Mouse (Mus musculus): ENCODE measurements around the gene Sprr2j-ps. TPM values are rescaled to one million over a fixed set of nuclear protein-coding genes. Genes with fewer than 3 reads are reported as not detected.

The Sprr2j-ps gene
- polyA plus RNA-seq (2014; fragmentation: Nextera tagmentation; extraction: Ambion mirVana): not detected in 2 replicates

GRCm38 (mm10) chr3:92417782-92418181, at the start of gene Sprr2j-ps:
Gene Sprr2j-ps, plus strand, starts transcription at chr3:92418082.
- H3K9ac ChIP-seq (ENCODE audit: low read length): no peak within 1 kb of the TSS
- no peaks in the 10 kb centered on the region for H3K4me1 ChIP-seq (replicated peaks; ENCODE audit: control insufficient read depth, insufficient read depth, low read length)
- H3K36me3 ChIP-seq (ENCODE audit: control insufficient read depth, insufficient read depth, low read length): no peaks in the 10 kb centered on the region
- no peak within 1 kb of the TSS for H3K4me3 ChIP-seq (ENCODE audit: low read depth, low read length)
- ATAC-seq (replicated peaks; ENCODE audit: low FRiP score): no peak
- DNase-seq (ENCODE audit: low spot score): no peak
- H3K27ac ChIP-seq (ENCODE audit: low read depth, low read length): no peak within 1 kb of the TSS
- H3K9me3 ChIP-seq (ENCODE audit: control insufficient read depth, low read length): no peaks in the 10 kb centered on the region
- 97% methylated on average over 2 of the region's 2 CpGs for WGBS
- H3K4me2 ChIP-seq (ENCODE audit: low read depth, low read length, severe bottlenecking): no peak within 1 kb of the TSS
- H3K27me3 ChIP-seq (ENCODE audit: control insufficient read depth, insufficient read depth, low read length): no peaks in the 10 kb centered on the region

DNA sequence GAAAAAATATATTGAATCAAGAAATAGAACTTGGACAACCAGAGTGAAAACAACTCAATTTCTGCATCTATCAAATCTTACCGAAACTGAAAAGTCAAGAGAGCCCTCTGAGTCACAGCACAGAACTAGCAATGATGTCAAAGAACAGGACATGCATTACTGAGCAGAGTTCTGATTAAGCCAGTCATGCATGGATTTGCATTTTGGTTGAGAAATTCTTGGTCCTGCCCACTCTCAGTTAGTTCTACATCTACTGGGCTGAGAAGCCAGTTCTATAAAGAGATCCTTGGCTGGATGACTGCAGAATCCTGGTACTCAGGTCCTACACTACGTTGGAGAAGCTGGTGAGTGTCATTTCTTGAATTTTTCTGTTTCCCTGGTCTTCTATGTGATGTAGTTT, 44.3 kb upstream of the Sprr2j-ps start:
- Histone ChIP-seq H3K4me2 (ENCODE audit: low read depth, low read length, severe bottlenecking) (no peak overlapping the region), H3K9ac (ENCODE audit: low read length) (no peak overlapping the region), H3K27me3 (ENCODE audit: control insufficient read depth, insufficient read depth, low read length) (no peaks in the 10 kb centered on the region), H3K36me3 (ENCODE audit: control insufficient read depth, insufficient read depth, low read length) (no peaks in the 10 kb centered on the region), H3K27ac (ENCODE audit: low read depth, low read length) (no peak overlapping the region), H3K4me1 (replicated peaks; ENCODE audit: control insufficient read depth, insufficient read depth, low read length) (no peaks in the 10 kb centered on the region), H3K9me3 (ENCODE audit: control insufficient read depth, low read length) (no peaks in the 10 kb centered on the region), H3K4me3 (ENCODE audit: low read depth, low read length) (no peak overlapping the region)
- 74% methylated on average over 2 of the region's 2 CpGs for WGBS
- no peak for ATAC-seq (replicated peaks; ENCODE audit: low FRiP score)
- DNase-seq (ENCODE audit: low spot score): no peak

DNA sequence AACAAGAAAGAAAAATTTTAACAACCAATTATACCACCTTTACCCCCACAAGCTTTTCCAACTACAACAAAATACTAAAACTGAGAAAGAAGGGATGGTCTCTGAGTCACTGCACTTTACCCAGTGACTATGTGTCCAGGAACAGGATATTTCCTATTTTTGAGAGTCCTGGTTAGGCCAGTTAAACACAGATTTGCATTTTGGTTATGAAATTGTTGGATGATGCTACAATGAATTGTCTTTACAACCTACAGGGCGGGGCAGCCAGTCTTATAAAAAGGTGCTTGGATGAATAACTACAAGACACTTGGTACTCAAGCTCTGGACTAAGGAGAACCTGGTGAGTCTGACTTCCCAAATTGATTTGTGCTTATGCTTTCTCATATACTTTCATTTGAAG, 32.5 kb upstream of the Sprr2j-ps start, which contains the start of gene Sprr2h:
TSS of gene Sprr2h (plus strand) at position 301 of the 400 bp plus-strand sequence.
- H3K9ac ChIP-seq (ENCODE audit: low read length): no peak within 1 kb of the TSS
- no peak for DNase-seq (ENCODE audit: low spot score)
- 91% methylated on average over 1 of the region's 1 CpGs for WGBS
- H3K27ac ChIP-seq (ENCODE audit: low read depth, low read length): no peak within 1 kb of the TSS
- H3K4me1 ChIP-seq (replicated peaks; ENCODE audit: control insufficient read depth, insufficient read depth, low read length): no peaks in the 10 kb centered on the region
- no peaks in the 10 kb centered on the region for H3K27me3 ChIP-seq (ENCODE audit: control insufficient read depth, insufficient read depth, low read length)
- no peak within 1 kb of the TSS for H3K4me3 ChIP-seq (ENCODE audit: low read depth, low read length)
- H3K36me3 ChIP-seq (ENCODE audit: control insufficient read depth, insufficient read depth, low read length): no peaks in the 10 kb centered on the region
- no peak within 1 kb of the TSS for H3K4me2 ChIP-seq (ENCODE audit: low read depth, low read length, severe bottlenecking)
- ATAC-seq (replicated peaks; ENCODE audit: low FRiP score): no peak
- no peaks in the 10 kb centered on the region for H3K9me3 ChIP-seq (ENCODE audit: control insufficient read depth, low read length)

GRCm38 (mm10) chr3:92394301-92394700, 23.6 kb upstream of the Sprr2j-ps start:
- DNase-seq (ENCODE audit: low spot score): no peak
- Histone ChIP-seq H3K4me3 (ENCODE audit: low read depth, low read length) (no peak overlapping the region), H3K27me3 (ENCODE audit: control insufficient read depth, insufficient read depth, low read length) (no peaks in the 10 kb centered on the region), H3K36me3 (ENCODE audit: control insufficient read depth, insufficient read depth, low read length) (no peaks in the 10 kb centered on the region), H3K9ac (ENCODE audit: low read length) (no peak overlapping the region), H3K9me3 (ENCODE audit: control insufficient read depth, low read length) (no peaks in the 10 kb centered on the region), H3K4me2 (ENCODE audit: low read depth, low read length, severe bottlenecking) (no peak overlapping the region), H3K4me1 (replicated peaks; ENCODE audit: control insufficient read depth, insufficient read depth, low read length) (no peaks in the 10 kb centered on the region), H3K27ac (ENCODE audit: low read depth, low read length) (no peak overlapping the region)
- 64% methylated on average over 1 of the region's 1 CpGs for WGBS
- ATAC-seq (replicated peaks; ENCODE audit: low FRiP score): no peak

DNA sequence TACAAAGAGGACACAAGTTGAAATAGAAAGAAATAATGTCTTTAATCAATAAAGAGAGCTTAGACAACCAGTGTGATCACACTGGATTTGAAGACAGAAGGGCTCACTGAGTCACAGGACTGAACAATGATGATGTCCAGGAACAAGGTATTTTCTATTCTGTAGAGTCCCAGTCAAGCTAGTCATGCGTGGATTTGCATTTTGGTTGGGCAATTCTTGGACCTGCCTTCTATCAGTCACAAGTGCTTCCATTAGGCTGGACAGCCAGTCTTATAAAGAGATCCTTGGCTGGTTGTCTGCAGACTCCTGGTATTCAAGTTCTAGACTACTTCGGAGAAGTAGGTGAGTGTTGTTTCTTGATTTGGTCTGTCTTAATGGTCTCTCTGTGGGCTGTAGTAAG, 10.2 kb upstream of the Sprr2j-ps start, which contains the start of gene Sprr2i:
TSS of gene Sprr2i (plus strand) at position 301 of the 400 bp plus-strand sequence.
- no peak within 1 kb of the TSS for H3K9ac ChIP-seq (ENCODE audit: low read length)
- no peak within 1 kb of the TSS for H3K4me3 ChIP-seq (ENCODE audit: low read depth, low read length)
- no peaks in the 10 kb centered on the region for H3K36me3 ChIP-seq (ENCODE audit: control insufficient read depth, insufficient read depth, low read length)
- no peaks in the 10 kb centered on the region for H3K9me3 ChIP-seq (ENCODE audit: control insufficient read depth, low read length)
- 95% methylated on average over 2 of the region's 2 CpGs for WGBS
- H3K4me1 ChIP-seq (replicated peaks; ENCODE audit: control insufficient read depth, insufficient read depth, low read length): no peaks in the 10 kb centered on the region
- no peak for ATAC-seq (replicated peaks; ENCODE audit: low FRiP score)
- H3K4me2 ChIP-seq (ENCODE audit: low read depth, low read length, severe bottlenecking): no peak within 1 kb of the TSS
- no peak for DNase-seq (ENCODE audit: low spot score)
- H3K27me3 ChIP-seq (ENCODE audit: control insufficient read depth, insufficient read depth, low read length): no peaks in the 10 kb centered on the region
- H3K27ac ChIP-seq (ENCODE audit: low read depth, low read length): no peak within 1 kb of the TSS

GRCm38 (mm10) chr3:92429323-92429722, 11.4 kb downstream of the Sprr2j-ps start, which contains the start of gene Gm9774:
Gene Gm9774, minus strand, starts transcription at chr3:92429423.
- no peaks in the 10 kb centered on the region for H3K36me3 ChIP-seq (ENCODE audit: control insufficient read depth, insufficient read depth, low read length)
- no peaks in the 10 kb centered on the region for H3K27me3 ChIP-seq (ENCODE audit: control insufficient read depth, insufficient read depth, low read length)
- ATAC-seq (replicated peaks; ENCODE audit: low FRiP score): no peak
- no peak within 1 kb of the TSS for H3K27ac ChIP-seq (ENCODE audit: low read depth, low read length)
- no peak within 1 kb of the TSS for H3K4me3 ChIP-seq (ENCODE audit: low read depth, low read length)
- 91% methylated on average over 6 of the region's 6 CpGs for WGBS
- H3K9me3 ChIP-seq (ENCODE audit: control insufficient read depth, low read length): no peaks in the 10 kb centered on the region
- DNase-seq (ENCODE audit: low spot score): no peak
- no peaks in the 10 kb centered on the region for H3K4me1 ChIP-seq (replicated peaks; ENCODE audit: control insufficient read depth, insufficient read depth, low read length)
- H3K4me2 ChIP-seq (ENCODE audit: low read depth, low read length, severe bottlenecking): no peak within 1 kb of the TSS
- H3K9ac ChIP-seq (ENCODE audit: low read length): no peak within 1 kb of the TSS

DNA sequence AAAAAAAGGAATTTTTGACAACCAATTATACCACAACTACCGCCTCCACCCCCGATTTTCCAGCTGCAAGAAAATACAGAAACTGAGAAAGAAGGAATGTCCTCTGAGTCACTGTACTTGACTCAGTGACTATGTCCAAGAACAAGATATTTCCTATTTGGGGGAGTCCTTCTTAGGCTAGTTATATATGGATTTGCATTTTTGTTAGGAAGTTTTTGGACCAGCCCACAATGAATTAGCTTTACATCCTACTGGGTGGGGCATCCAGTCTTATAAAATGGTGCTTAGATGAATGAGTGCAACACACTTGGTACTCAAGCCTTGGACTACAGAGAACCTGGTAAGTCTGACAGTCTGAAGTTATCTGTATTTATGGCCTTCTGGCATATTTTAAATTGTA, 14.4 kb downstream of the Sprr2j-ps start, which contains the start of gene Sprr2k:
TSS of gene Sprr2k (plus strand) at position 301 of the 400 bp plus-strand sequence.
- H3K9ac ChIP-seq (ENCODE audit: low read length): no peak within 1 kb of the TSS
- no peak within 1 kb of the TSS for H3K4me2 ChIP-seq (ENCODE audit: low read depth, low read length, severe bottlenecking)
- no peaks in the 10 kb centered on the region for H3K27me3 ChIP-seq (ENCODE audit: control insufficient read depth, insufficient read depth, low read length)
- WGBS: 92% methylated on average over 2 of the region's 2 CpGs
- H3K4me3 ChIP-seq (ENCODE audit: low read depth, low read length): no peak within 1 kb of the TSS
- H3K36me3 ChIP-seq (ENCODE audit: control insufficient read depth, insufficient read depth, low read length): no peaks in the 10 kb centered on the region
- DNase-seq (ENCODE audit: low spot score) (no peak), ATAC-seq (replicated peaks; ENCODE audit: low FRiP score) (no peak)
- no peak within 1 kb of the TSS for H3K27ac ChIP-seq (ENCODE audit: low read depth, low read length)
- no peaks in the 10 kb centered on the region for H3K4me1 ChIP-seq (replicated peaks; ENCODE audit: control insufficient read depth, insufficient read depth, low read length)
- no peaks in the 10 kb centered on the region for H3K9me3 ChIP-seq (ENCODE audit: control insufficient read depth, low read length)

DNA sequence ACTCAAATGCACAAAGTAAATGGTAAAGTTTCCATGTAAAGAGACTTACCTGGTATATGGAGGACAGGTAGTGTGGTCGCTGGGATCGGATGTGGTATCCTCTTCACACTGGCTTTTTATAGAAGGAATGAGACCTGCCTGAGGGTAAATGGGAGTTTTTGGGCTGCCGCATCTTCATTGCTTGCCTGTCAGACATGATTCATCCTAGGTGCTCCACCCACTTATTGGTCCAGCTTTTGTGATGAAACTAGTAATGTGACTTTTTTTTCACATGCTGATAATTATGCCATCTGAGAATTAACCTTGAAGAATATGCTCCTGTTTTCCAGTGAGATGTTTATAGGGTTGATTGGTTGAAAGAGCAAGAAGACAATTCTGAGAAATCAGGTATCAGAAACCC, 20.8 kb downstream of the Sprr2j-ps start, which contains the start of gene Sprr1b:
TSS of gene Sprr1b (minus strand) at position 101 of the 400 bp plus-strand sequence.
- no peak within 1 kb of the TSS for H3K4me2 ChIP-seq (ENCODE audit: low read depth, low read length, severe bottlenecking)
- no peak within 1 kb of the TSS for H3K27ac ChIP-seq (ENCODE audit: low read depth, low read length)
- ATAC-seq (replicated peaks; ENCODE audit: low FRiP score) (no peak), DNase-seq (ENCODE audit: low spot score) (no peak)
- H3K36me3 ChIP-seq (ENCODE audit: control insufficient read depth, insufficient read depth, low read length): no peaks in the 10 kb centered on the region
- no peak within 1 kb of the TSS for H3K4me3 ChIP-seq (ENCODE audit: low read depth, low read length)
- no peaks in the 10 kb centered on the region for H3K9me3 ChIP-seq (ENCODE audit: control insufficient read depth, low read length)
- 96% methylated on average over 3 of the region's 3 CpGs for WGBS
- no peak within 1 kb of the TSS for H3K9ac ChIP-seq (ENCODE audit: low read length)
- H3K4me1 ChIP-seq (replicated peaks; ENCODE audit: control insufficient read depth, insufficient read depth, low read length): no peaks in the 10 kb centered on the region
- H3K27me3 ChIP-seq (ENCODE audit: control insufficient read depth, insufficient read depth, low read length): no peaks in the 10 kb centered on the region

DNA sequence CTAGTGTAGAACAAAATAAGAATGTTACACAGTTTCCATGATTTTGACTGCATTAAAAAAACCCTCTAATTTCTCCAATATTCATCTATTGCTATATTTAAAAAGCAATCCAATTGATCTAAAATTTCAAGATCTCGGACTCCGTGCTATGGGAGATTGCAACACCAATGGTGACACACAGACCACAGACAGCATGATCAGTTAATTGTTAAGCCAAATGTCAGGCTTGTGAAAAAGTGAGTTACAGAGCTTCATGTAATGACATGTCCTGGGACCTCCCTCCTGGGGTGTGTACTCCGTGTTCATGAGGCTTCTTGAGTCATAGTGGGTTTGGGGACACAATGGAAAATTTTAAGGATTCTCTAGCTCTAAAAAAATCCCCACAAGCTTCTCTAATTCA, 22.3 kb downstream of the Sprr2j-ps start:
- H3K27ac ChIP-seq (ENCODE audit: low read depth, low read length): no peak overlapping the region
- H3K4me1 ChIP-seq (replicated peaks; ENCODE audit: control insufficient read depth, insufficient read depth, low read length): no peaks in the 10 kb centered on the region
- no peaks in the 10 kb centered on the region for H3K27me3 ChIP-seq (ENCODE audit: control insufficient read depth, insufficient read depth, low read length)
- DNase-seq (ENCODE audit: low spot score): no peak
- no peak for ATAC-seq (replicated peaks; ENCODE audit: low FRiP score)
- no peaks in the 10 kb centered on the region for H3K36me3 ChIP-seq (ENCODE audit: control insufficient read depth, insufficient read depth, low read length)
- H3K9ac ChIP-seq (ENCODE audit: low read length): no peak overlapping the region
- H3K4me2 ChIP-seq (ENCODE audit: low read depth, low read length, severe bottlenecking): no peak overlapping the region
- WGBS: 89% methylated on average over 3 of the region's 3 CpGs
- H3K4me3 ChIP-seq (ENCODE audit: low read depth, low read length): no peak overlapping the region
- H3K9me3 ChIP-seq (ENCODE audit: control insufficient read depth, low read length): no peaks in the 10 kb centered on the region
